ENCODE assay signal across 15 mouse cellular contexts in genomic region chr14:32437352-32437793, GRCm38 (mm10). TPM values are rescaled to one million over a fixed set of nuclear protein-coding genes. Genes with fewer than 3 reads are reported as not detected.
DNase-seq lines count a peak whose midpoint lies in the region; ATAC-seq and TF ChIP-seq lines count a peak whose summit lies in the region.
"Had no signal": no experiment of that assay in that cellular context is flagged by ENCODE, and none has a peak within 500 bp of the region (broad histone marks: within the 10 kb centered on the region; RNA-seq: fewer than 3 reads in every experiment).

No protein-coding gene starts in this region.

- H3K27ac ChIP-seq in kidney, postnatal 0 days, result no peak overlapping the region
- no peak overlapping the region; the same call in 1 of the 2 replicates for H3K27ac ChIP-seq in embryonic facial prominence, embryonic 10.5 days (replicated peaks)
- H3K27ac ChIP-seq in midbrain, embryonic 14.5 days (replicated peaks; ENCODE audit: low read depth, low read length), result no peak overlapping the region
- H3K27ac ChIP-seq: forebrain, embryonic 13.5 days; liver, embryonic 13.5 days had no signal

- no peak overlapping the region for H3K4me3 ChIP-seq in kidney, postnatal 0 days (replicated peaks; ENCODE audit: low read depth, low read length)
- no peak overlapping the region for H3K4me3 ChIP-seq in embryonic facial prominence, embryonic 10.5 days
- H3K4me3 ChIP-seq in midbrain, embryonic 14.5 days (replicated peaks; ENCODE audit: low read depth, low read length), result no peak overlapping the region
- H3K4me3 ChIP-seq: forebrain, embryonic 13.5 days; liver, embryonic 13.5 days had no signal

- no peaks in the 10 kb centered on the region for H3K36me3 ChIP-seq in kidney, postnatal 0 days (ENCODE audit: insufficient read depth, low read length)
- H3K36me3 ChIP-seq in embryonic facial prominence, embryonic 10.5 days (replicated peaks), result no peaks in the 10 kb centered on the region
- H3K36me3 ChIP-seq in midbrain, embryonic 14.5 days (ENCODE audit: control insufficient read depth, insufficient read depth, low read length), result no peaks in the 10 kb centered on the region
- H3K36me3 ChIP-seq: liver, embryonic 13.5 days had no signal

- no peak overlapping the region for H3K4me2 ChIP-seq in kidney, postnatal 0 days (ENCODE audit: low read length)
- H3K4me2 ChIP-seq in midbrain, embryonic 14.5 days (ENCODE audit: low read length), result no peak overlapping the region
- H3K4me2 ChIP-seq: forebrain, embryonic 13.5 days; liver, embryonic 13.5 days had no signal

- H3K9me3 ChIP-seq in kidney, postnatal 0 days (replicated peaks; ENCODE audit: low read length), result no peaks in the 10 kb centered on the region
- H3K9me3 ChIP-seq in embryonic facial prominence, embryonic 10.5 days, result no peaks in the 10 kb centered on the region
- no peaks in the 10 kb centered on the region for H3K9me3 ChIP-seq in midbrain, embryonic 14.5 days (ENCODE audit: control insufficient read depth, low read length)
- H3K9me3 ChIP-seq: forebrain, embryonic 13.5 days; liver, embryonic 13.5 days had no signal

- no peaks in the 10 kb centered on the region for H3K27me3 ChIP-seq in kidney, postnatal 0 days (ENCODE audit: insufficient read depth, low read length)
- peaks cover 19% of the 10 kb centered on the region for H3K27me3 ChIP-seq in embryonic facial prominence, embryonic 10.5 days (replicated peaks; ENCODE audit: low read depth, poor library complexity, severe bottlenecking)
- no peaks in the 10 kb centered on the region for H3K27me3 ChIP-seq in midbrain, embryonic 14.5 days (ENCODE audit: control insufficient read depth, insufficient read depth, low read length)

- peak; percentile 34 for DNase-seq in kidney, postnatal 0 days (ENCODE audit: low spot score)
- DNase-seq in kidney, adult 18-20 months, result no peak
- peak; percentile 68 for DNase-seq in ES-CJ7 (ENCODE audit: low read depth, low spot score)
- DNase-seq in embryonic facial prominence, embryonic 10.5 days (ENCODE audit: low spot score), result peak; percentile 55
- peak; percentile 39 for DNase-seq in midbrain, embryonic 14.5 days
- no peak for DNase-seq in thymus, adult 18-20 months
- no peak for DNase-seq in spleen, adult 12 weeks (ENCODE audit: low spot score)
- DNase-seq in layer of hippocampus, postnatal 36 days, result no peak
- DNase-seq: adrenal gland, adult 8-10 months; cerebellum, postnatal 25 days; liver, embryonic 13.5 days had no signal

- no peaks in the 10 kb centered on the region for H3K4me1 ChIP-seq in kidney, postnatal 0 days (replicated peaks; ENCODE audit: insufficient read depth, low read length)
- H3K4me1 ChIP-seq in embryonic facial prominence, embryonic 10.5 days, result peaks cover 14% of the 10 kb centered on the region
- peaks cover 5% of the 10 kb centered on the region; the same call in 1 of the 2 replicates for H3K4me1 ChIP-seq in midbrain, embryonic 14.5 days (ENCODE audit: control insufficient read depth, insufficient read depth, low read length)
- H3K4me1 ChIP-seq: liver, embryonic 13.5 days had no signal

- ATAC-seq in kidney, postnatal 0 days (replicated peaks; ENCODE audit: low FRiP score, low read depth), result no peak
- ATAC-seq in midbrain, embryonic 14.5 days (ENCODE audit: low FRiP score, low TSS enrichment), result no peak
- ATAC-seq: forebrain, embryonic 13.5 days had no signal

- 46% methylated on average over 5 of the region's 5 CpGs for WGBS in kidney, postnatal 0 days
- 28% methylated on average over 5 of the region's 5 CpGs for WGBS in embryonic facial prominence, embryonic 10.5 days
- 33% methylated on average over 5 of the region's 5 CpGs for WGBS in midbrain, embryonic 14.5 days

- peak; percentile 60; the same call in 1 of the 2 replicates for TF ChIP-seq CTCF in kidney, postnatal 0 days (IDR thresholded peaks at IDR 0.05; ENCODE audit: low read depth)

- H3K9ac ChIP-seq in kidney, postnatal 0 days (ENCODE audit: low read depth, low read length), result no peak overlapping the region
- H3K9ac ChIP-seq in midbrain, embryonic 14.5 days (replicated peaks; ENCODE audit: low read length), result no peak overlapping the region
- H3K9ac ChIP-seq: forebrain, embryonic 13.5 days; liver, embryonic 13.5 days had no signal

RNA-seq across cellular contexts. Expression of gene Slc18a3, which starts 27.3 kb away (rescaled TPM):
- polyA plus RNA-seq in kidney, postnatal 0 days (2015; fragmentation: Nextera tagmentation; extraction: Ambion mirVana), result not detected in 2 replicates
- 0.45 and 2.2 TPM in 2 replicates for polyA plus RNA-seq in embryonic facial prominence, embryonic 10.5 days (2016; fragmentation: Nextera tagmentation; extraction: Ambion mirVana)
- polyA plus RNA-seq in midbrain, embryonic 14.5 days (2014; fragmentation: Nextera tagmentation; extraction: Ambion mirVana), result 1.9 and 2.3 TPM in 2 replicates
- total RNA-seq in layer of hippocampus, postnatal 36 days (2021), result not detected
- total RNA-seq: adrenal gland, adult 8-10 months; monocyte, adult 5-6 weeks had no signal
- polyA plus RNA-seq: liver, embryonic 13.5 days had no signal

RNA-seq across cellular contexts. Expression of gene Chat, which starts 28.4 kb away (rescaled TPM):
- 0.10 TPM in 1 of 2 replicates, not detected in the other for polyA plus RNA-seq in kidney, postnatal 0 days (2015; fragmentation: Nextera tagmentation; extraction: Ambion mirVana)
- 0.36 and 0.39 TPM in 2 replicates for polyA plus RNA-seq in embryonic facial prominence, embryonic 10.5 days (2016; fragmentation: Nextera tagmentation; extraction: Ambion mirVana)
- 0.14 and 0.26 TPM in 2 replicates for polyA plus RNA-seq in midbrain, embryonic 14.5 days (2014; fragmentation: Nextera tagmentation; extraction: Ambion mirVana)
- not detected for total RNA-seq in layer of hippocampus, postnatal 36 days (2021)
- total RNA-seq: adrenal gland, adult 8-10 months; monocyte, adult 5-6 weeks had no signal
- polyA plus RNA-seq: heart, embryonic 14.5 days; liver, embryonic 13.5 days had no signal

RNA-seq across cellular contexts. Expression of gene 1700024G13Rik, which starts 49.2 kb away (rescaled TPM):
- polyA plus RNA-seq in kidney, postnatal 0 days (2015; fragmentation: Nextera tagmentation; extraction: Ambion mirVana), result not detected in 2 replicates
- polyA plus RNA-seq in embryonic facial prominence, embryonic 10.5 days (2016; fragmentation: Nextera tagmentation; extraction: Ambion mirVana), result not detected in 2 replicates
- not detected in 2 replicates for polyA plus RNA-seq in midbrain, embryonic 14.5 days (2014; fragmentation: Nextera tagmentation; extraction: Ambion mirVana)
- not detected for total RNA-seq in layer of hippocampus, postnatal 36 days (2021)
- total RNA-seq: adrenal gland, adult 8-10 months; monocyte, adult 5-6 weeks had no signal
- polyA plus RNA-seq: heart, embryonic 14.5 days; large intestine, adult 2 months; liver, embryonic 13.5 days had no signal

Comparison
In these comparisons a context has a peak if more than half of its experiments do, and no peak if none do; other contexts are left out.
1. DNase-seq: peak in kidney, postnatal 0 days (single experiment), ES-CJ7 (single experiment), embryonic facial prominence, embryonic 10.5 days (single experiment) and midbrain, embryonic 14.5 days (single experiment); none in kidney, adult 18-20 months (single experiment), thymus, adult 18-20 months (0 of 2), spleen, adult 12 weeks (single experiment) and layer of hippocampus, postnatal 36 days (0 of 2).